Mouse (Mus musculus) neutrophil, adult 65 days (primary cell): ENCODE data around the gene Impg1. TPM values are rescaled to one million over a fixed set of nuclear protein-coding genes. Genes with fewer than 3 reads are reported as not detected.

Source experiments
- total RNA-seq: library from RNA; stranded (reverse); gene quantifications from 2 replicates; pipeline ENCODE4 v1.2.4, GENCODE M21; 2023

Gene Impg1
- not detected in 2 replicates for total RNA-seq

DNA sequence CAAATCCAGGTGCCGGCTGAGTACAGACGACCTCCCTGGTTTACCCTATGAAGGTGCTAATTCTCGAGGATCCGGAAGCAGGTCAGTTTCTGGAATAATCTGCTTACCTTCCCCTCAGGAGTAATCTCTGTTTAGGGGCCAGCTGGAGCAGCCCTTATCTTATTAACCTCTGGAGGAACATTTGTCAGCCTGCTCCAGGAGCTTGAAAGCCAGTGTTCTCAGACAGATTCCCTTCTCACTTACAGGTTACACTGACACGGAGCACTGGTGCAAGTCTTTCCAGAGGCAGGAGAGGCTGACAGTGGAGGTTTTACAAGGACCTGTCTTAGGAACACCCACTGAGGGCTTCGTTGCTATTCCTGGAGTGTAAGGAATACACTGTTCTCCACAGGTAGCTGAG lies at the start of gene Impg1:
Gene Impg1, minus strand, starts transcription at position 101 of the 400 bp plus-strand sequence.

